Mouse (Mus musculus) liver, adult (tissue): ENCODE measurements around the gene Bmp8a.

Experiments used
- GATA4 ChIP-seq: IDR thresholded peaks from 2 replicates; pipeline ENCODE4 v1.6.1; 2014; ENCODE audit warnings: mild to moderate bottlenecking, low read length; ENCODE audit not compliant: insufficient replicate concordance

The Bmp8a gene

DNA sequence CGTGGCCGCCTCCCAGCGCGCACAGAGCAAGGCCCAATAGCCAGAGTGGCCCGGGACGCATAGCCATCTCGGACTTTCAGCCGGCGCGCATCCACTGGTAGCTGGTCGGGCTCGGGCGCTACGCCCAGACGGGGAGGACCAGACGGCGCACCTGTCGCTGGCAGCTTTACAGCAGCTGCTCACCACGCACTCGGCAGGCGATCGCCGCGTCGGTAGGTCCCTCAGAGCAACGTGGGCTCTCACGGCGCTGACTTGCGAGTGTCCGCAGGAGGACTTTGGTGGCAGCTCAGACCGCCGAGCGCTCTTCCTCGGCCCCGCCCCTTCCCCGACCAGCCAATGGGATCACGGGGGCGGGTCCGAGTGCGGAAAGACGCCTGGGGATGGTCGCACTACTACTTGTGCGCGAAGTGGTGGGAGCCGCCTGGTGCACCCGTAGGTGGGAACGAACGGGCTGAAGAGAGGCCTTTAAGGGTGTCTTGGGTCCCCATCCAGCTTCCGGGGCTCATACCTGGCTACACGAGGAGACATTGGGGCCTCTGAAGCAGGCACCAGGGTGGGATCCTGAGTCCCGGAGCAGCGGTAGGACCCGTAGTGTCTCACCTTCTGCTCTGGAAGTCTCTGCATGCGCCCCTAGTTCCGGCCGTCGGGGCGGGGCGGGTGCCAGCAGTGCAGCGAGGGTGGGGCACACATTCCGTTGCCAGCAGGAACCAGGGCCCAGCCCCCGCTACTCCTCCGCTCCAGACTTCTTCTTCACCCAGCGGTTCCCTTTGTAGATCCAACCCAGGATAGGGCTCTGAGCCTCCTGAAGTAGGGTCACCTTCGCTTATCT is at the start of gene Bmp8a:
TSS of gene Bmp8a (minus strand) at position 611 of the 829 bp plus-strand sequence.
- no peak for TF ChIP-seq GATA4

DNA sequence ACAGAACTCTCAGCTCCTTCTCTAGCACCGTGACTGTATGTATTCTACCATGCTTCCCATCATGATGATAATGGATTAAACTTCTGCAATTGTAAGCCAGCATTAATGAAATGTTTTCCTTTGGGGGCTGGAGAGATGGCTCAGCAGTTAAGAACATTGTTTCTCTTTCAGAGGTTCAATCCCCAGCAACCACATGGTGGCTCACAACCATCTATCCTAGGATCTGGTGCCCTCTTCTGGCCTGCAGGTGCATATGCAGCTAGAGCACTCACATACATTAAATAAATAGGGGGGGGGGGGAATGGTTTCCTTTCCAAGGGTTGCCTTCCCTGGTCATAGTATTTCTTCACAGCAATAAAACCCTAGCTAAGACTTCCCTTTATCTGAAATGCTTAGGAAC is 49.1 kb upstream of the Bmp8a start:
- TF ChIP-seq GATA4: no peak

GRCm38 (mm10) chr4:123385028-123385427 is 42.0 kb upstream of the Bmp8a start:
- TF ChIP-seq GATA4: no peak

DNA sequence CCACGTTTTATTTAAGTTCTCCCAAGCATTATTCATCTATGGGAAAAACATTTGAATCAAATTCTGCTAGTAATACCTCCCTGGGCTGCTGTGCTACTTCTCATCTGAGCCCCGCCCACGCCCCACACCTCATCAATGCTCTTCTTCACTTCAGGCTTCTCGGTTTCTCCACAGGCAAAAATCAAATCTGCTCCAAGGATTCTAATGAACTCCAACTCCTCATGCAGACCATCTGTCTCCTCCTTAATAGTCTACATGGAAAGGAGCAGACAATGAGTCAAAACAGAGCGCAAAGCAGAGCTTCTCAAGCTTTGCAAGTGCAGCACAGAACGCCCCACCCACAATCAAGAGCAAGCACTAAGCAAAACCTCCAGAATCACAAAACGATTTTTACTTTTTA is 40.1 kb upstream of the Bmp8a start:
- no peak for TF ChIP-seq GATA4

- no peak for TF ChIP-seq GATA4
Observed at GRCm38 (mm10) chr4:123382051-123382450, 39.0 kb upstream of the Bmp8a start.

GRCm38 (mm10) chr4:123381598-123381997 is 38.5 kb upstream of the Bmp8a start:
- TF ChIP-seq GATA4: no peak

- TF ChIP-seq GATA4: no peak
Observed at GRCm38 (mm10) chr4:123376031-123376430, 33.0 kb upstream of the Bmp8a start.

GRCm38 (mm10) chr4:123374316-123375008 is 31.4 kb upstream of the Bmp8a start:
- no peak for TF ChIP-seq GATA4

DNA sequence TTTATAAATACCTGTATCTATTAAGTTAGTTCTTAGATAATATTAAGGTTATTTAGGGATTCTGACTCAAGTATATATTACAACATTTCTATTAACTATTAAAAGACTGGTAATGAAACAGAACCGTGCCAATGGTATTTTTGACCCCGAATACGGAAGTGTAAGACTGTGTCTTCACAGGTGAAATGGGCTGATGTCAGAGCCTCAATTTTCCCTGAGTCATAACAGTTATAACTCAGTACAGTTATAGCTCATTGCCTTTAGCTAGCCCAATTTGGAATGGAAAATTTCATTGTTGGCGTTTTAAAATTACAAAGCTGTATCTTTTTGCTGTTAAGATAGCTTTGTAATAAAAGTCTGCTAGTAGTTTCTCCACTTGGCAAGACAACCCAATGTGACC is 20.5 kb upstream of the Bmp8a start:
- TF ChIP-seq GATA4: no peak

GRCm38 (mm10) chr4:123360771-123361170 is 17.7 kb upstream of the Bmp8a start:
- no peak for TF ChIP-seq GATA4

DNA sequence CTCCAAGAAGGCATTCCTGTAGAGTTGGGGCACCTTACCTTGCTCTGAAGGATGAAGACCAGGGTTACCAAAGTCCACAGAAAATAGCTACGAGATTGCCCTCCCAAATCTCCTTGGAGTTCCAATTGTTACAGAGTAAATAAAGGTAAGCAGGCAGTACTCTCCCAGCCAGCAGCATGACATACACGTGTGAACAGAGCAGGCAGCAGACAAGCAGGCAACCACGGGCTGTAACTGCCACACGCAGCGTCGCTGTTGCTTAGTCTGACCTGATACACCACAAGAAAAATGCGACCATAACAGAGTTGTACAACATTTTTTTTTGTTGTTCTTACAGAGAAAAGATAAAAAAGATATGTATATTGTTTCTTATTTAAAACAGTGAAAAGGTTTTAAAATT is 15.6 kb upstream of the Bmp8a start:
- TF ChIP-seq GATA4: no peak

DNA sequence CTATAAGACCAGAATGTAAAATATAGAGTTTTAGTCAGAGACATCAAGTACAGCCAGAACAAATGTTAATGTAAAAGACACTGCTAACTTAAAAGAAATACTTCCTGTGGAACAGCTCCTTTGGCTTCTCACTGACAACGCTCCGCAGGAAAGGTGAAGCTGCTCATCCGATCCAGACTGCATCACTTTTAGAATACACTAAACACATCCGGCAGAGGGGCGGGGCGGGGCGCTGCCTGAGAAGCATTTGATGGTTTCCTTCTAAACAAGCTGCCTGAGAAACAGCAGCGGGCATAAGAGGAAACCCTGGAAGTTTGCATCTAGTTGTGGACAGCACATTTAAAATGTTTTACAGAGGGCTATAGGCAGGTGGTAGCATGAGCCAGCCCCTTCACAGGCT is 12.9 kb upstream of the Bmp8a start:
- TF ChIP-seq GATA4: no peak

DNA sequence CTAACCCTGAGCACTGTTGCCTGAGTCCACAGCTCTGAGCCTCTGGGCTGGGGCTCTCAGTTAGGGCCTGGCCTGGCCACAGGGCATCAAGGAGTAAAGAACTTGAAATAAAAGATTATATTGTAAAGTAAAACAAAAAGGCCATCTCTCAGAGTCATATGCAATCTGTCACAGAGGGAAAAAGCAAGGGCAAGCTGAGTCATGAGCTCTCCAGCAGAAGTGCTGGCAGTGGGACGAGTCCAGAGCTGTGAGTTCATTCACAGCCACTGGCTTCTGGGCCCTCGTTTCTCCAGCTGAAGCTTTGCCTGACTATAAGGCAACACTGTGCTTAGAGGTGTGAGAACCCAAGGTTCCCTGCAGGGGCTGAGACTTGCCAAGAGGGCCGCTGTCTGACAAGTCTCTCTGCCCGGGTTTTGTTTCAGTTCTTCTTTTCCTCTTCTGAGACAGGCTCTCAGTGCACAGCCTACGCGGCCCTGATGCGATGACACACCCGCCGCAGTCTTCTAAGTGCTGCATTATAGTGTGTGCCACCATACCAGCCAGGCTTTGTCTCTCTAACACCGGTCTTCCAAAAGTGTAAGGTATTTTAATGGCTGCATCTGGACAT is 10.3 kb upstream of the Bmp8a start:
- TF ChIP-seq GATA4: no peak

DNA sequence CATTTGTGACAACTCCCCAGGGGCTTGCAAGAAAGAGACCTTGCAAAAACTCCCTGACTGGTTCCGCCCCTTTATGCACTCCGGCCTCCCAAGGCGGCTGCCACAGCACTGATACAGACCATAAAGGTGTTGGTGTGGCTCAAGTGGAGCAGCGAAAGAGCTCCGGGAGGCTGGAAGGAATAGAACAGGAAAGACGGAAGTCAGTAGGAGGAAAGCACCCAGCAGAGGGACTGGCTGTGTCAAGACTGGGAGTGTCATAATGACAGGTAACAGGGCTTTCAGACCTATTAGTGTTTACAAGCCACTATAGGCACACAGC is 378 bp upstream of the Bmp8a start:
- no peak for TF ChIP-seq GATA4

DNA sequence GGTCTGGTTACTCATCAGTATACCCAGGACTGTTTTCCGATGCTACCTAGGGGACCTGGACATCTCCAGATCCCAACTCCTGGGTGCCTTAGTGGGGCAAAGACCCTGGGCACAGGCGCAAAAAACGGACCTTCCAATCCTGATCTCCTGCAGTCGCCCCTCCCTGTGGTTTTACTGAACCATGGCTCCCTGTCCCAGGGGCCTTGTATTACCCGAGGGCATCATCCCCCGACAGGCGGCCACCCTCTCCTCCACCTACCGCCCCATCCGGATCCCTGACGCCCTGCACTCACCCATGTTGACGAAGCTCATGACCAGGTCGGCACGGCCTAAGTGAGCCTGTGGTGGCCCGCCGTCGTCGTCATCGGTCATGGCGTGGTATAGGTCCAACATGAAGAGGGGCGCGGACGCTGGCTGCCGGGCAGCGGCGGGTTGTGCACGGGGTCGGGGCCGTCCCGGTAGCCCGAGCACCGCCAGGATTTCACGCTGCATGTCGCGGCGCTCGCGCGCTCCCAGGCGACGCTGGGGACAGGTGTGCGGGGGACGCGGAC is 886 bp downstream of the Bmp8a start:
- no peak for TF ChIP-seq GATA4

DNA sequence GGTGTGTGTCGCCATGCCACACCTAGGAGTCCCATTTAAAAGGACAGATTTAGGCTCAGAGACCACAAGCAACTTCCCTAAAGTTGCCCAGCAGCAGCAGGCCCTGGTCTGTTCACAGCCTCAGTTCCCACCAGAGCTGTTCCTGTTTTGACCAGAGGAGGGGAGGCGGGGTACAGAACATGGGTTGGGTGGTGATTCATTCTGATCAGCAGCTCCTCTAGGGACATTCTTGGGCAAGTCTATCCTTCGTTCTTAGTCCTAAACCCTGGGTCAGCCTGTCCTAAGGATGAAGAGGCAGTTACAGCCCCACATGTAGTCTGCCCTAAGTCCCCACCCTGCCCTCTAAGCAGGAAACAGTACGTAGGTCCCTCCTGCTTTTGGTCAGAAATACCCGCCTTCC is 2.8 kb downstream of the Bmp8a start:
- no peak for TF ChIP-seq GATA4
